In genomic region chr5:149274390-149275104, GRCm38 (mm10) we compare ENCODE assay signal across 10 mouse cellular contexts. TPM values are rescaled to one million over a fixed set of nuclear protein-coding genes. Genes with fewer than 3 reads are reported as not detected.
DNase-seq lines count a peak whose midpoint lies in the region; ATAC-seq lines count a peak whose summit lies in the region.
"Had no signal": no experiment of that assay in that cellular context is flagged by ENCODE, and none has a peak within 500 bp of the region (broad histone marks: within the 10 kb centered on the region; RNA-seq: fewer than 3 reads in every experiment).

No protein-coding gene starts in this region.

- H3K4me2 ChIP-seq in liver, embryonic 15.5 days = no peak overlapping the region; the same call in 1 of the 2 replicates
- no peak overlapping the region for H3K4me2 ChIP-seq in forebrain, embryonic 11.5 days (ENCODE audit: low read depth, low read length, severe bottlenecking)

- 18% methylated on average over 15 of the region's 15 CpGs for WGBS in liver, embryonic 15.5 days (ENCODE audit: insufficient replicate concordance)
- WGBS in forebrain, embryonic 11.5 days = 87% methylated on average over 15 of the region's 15 CpGs

- peak; percentile 66 to 80 for DNase-seq in spleen, postnatal 4 days (ENCODE audit: low spot score in 2 of 2)
- DNase-seq in spleen, adult 12 weeks (ENCODE audit: low spot score) = no peak
- DNase-seq in natural killer cell, adult 2 months (ENCODE audit: low spot score in 2 of 2) = peak; percentile 27 to 29
- DNase-seq in forebrain, embryonic 11.5 days (ENCODE audit: low spot score) = no peak
- no peak for DNase-seq in cerebellum, postnatal 36 days
- DNase-seq in thymus, adult 18-20 months = no peak
- DNase-seq: cerebellum, adult 18-20 months had no signal

- H3K4me1 ChIP-seq in brown adipose tissue, adult 24 weeks (ENCODE audit: control insufficient read depth, insufficient read depth, insufficient read length, low read length) = no peaks in the 10 kb centered on the region
- H3K4me1 ChIP-seq in liver, embryonic 15.5 days (replicated peaks) = peaks cover 9% of the 10 kb centered on the region; the same call in 1 of the 2 replicates
- H3K4me1 ChIP-seq in forebrain, embryonic 11.5 days (replicated peaks; ENCODE audit: control insufficient read depth, insufficient read depth, low read length) = no peaks in the 10 kb centered on the region

- peak; percentile 71 for ATAC-seq in liver, embryonic 15.5 days (ENCODE audit: insufficient read depth)
- ATAC-seq in forebrain, embryonic 11.5 days (replicated peaks; ENCODE audit: low FRiP score) = no peak

- H3K9me3 ChIP-seq in liver, embryonic 15.5 days (replicated peaks) = no peaks in the 10 kb centered on the region
- no peaks in the 10 kb centered on the region; the same call in 1 of the 2 replicates for H3K9me3 ChIP-seq in forebrain, embryonic 11.5 days (ENCODE audit: control insufficient read depth, low read length)
- H3K9me3 ChIP-seq: limb, embryonic 10.5 days had no signal

- peak overlapping the region; percentile 77 for H3K27ac ChIP-seq in brown adipose tissue, adult 24 weeks (replicated peaks; ENCODE audit: low read depth, low read length)
- peak overlapping the region; percentile 59 for H3K27ac ChIP-seq in liver, embryonic 15.5 days (replicated peaks)
- H3K27ac ChIP-seq in forebrain, embryonic 11.5 days (ENCODE audit: low read depth, low read length) = no peak overlapping the region

- H3K4me3 ChIP-seq in brown adipose tissue, adult 24 weeks (ENCODE audit: insufficient read depth, low read depth, low read length) = no peak overlapping the region
- H3K4me3 ChIP-seq in liver, embryonic 15.5 days (replicated peaks) = no peak overlapping the region
- no peak overlapping the region for H3K4me3 ChIP-seq in forebrain, embryonic 11.5 days (ENCODE audit: low read depth, low read length)
- H3K4me3 ChIP-seq: limb, embryonic 10.5 days had no signal

- no peak overlapping the region for H3K9ac ChIP-seq in liver, embryonic 15.5 days
- H3K9ac ChIP-seq in forebrain, embryonic 11.5 days (ENCODE audit: low read length) = no peak overlapping the region

- no peaks in the 10 kb centered on the region for H3K27me3 ChIP-seq in liver, embryonic 15.5 days
- no peaks in the 10 kb centered on the region for H3K27me3 ChIP-seq in forebrain, embryonic 11.5 days (ENCODE audit: control insufficient read depth, insufficient read depth, low read length)

- H3K36me3 ChIP-seq in liver, embryonic 15.5 days (replicated peaks) = peaks cover 8% of the 10 kb centered on the region; the same call in 1 of the 2 replicates
- no peaks in the 10 kb centered on the region for H3K36me3 ChIP-seq in forebrain, embryonic 11.5 days (ENCODE audit: control insufficient read depth, insufficient read depth, low read length)
- H3K36me3 ChIP-seq: limb, embryonic 10.5 days had no signal

RNA-seq across cellular contexts. Expression of gene Alox5ap, which starts 10.0 kb away (rescaled TPM):
- polyA plus RNA-seq in brown adipose tissue, adult 24 weeks (2012; ENCODE audit: insufficient read depth, insufficient read length, missing spikeins) = 9.8 and 12.4 TPM in 2 replicates
- polyA plus RNA-seq in liver, embryonic 15.5 days (2015; fragmentation: Nextera tagmentation; extraction: Ambion mirVana) = 47.2 and 48.4 TPM in 2 replicates
- 4.5 and 4.7 TPM in 2 replicates for polyA plus RNA-seq in forebrain, embryonic 11.5 days (2014; fragmentation: Nextera tagmentation; extraction: Ambion mirVana)

Comparison
In these comparisons a context has a peak if more than half of its experiments do, and no peak if none do; other contexts are left out.
1. DNase-seq: peak in spleen, postnatal 4 days (2 of 2) and natural killer cell, adult 2 months (2 of 2); none in spleen, adult 12 weeks (single experiment), forebrain, embryonic 11.5 days (single experiment), cerebellum, postnatal 36 days (0 of 2) and thymus, adult 18-20 months (0 of 2).